Mouse (Mus musculus) Muller cell, postnatal 12 days (primary cell): ENCODE results near the gene Cr2.
"Not testable (repeated sequence)": the region's sequence is repeated elsewhere in the genome, so short reads cannot be mapped to it uniquely, and the experiment has no call there.

Source experiments
- DNase-seq: peaks from one replicate; pipeline ENCODE4 v3.0.0-alpha.2; 2015; ENCODE audit errors: inconsistent ontology term

Cr2 gene

GRCm38 (mm10) chr1:195175980-195176931 lies at the start of gene Cr2:
Gene Cr2 (minus strand): TSS chr1:195176716.
- peak; percentile 70 for DNase-seq

DNA sequence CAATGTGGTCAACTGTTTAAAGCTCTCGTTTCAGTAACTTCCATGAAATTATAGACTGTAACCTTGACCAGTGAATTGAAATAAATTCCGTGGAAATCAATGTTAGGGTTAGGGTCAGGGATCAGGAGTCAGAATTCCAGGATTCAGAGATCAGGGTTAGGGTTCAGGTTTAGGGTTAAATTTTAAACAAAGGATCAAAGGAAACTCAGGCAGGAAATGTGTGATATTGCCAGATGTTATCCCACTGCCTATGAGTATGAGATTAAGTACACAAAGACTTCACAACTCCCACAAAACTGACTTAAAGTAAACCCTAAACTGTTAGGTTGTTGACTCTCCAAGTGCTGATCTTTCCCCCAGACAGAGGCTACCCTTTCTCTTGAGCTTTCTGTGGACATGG lies 45.3 kb upstream of the Cr2 start:
- no peak for DNase-seq

DNA sequence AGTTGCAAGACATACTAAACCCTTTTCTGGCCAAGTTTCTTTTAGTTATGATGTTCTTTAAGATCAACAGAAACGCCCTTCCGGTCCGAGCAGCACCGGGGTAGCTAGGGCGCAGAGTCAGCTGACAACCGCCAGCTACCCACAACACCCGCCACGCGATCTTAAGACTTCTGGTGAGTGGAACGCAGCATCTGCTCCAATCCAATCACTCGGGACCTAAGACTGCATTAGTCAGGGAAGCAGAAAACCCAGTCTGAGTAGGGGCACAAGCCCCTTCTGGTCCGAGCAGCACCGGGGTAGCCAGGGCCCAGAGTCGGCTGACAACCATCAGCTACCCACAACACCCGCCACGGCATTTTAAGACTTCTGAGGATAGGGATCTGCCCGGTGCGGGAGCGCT lies 36.3 kb upstream of the Cr2 start:
- DNase-seq = not testable (repeated sequence)

GRCm38 (mm10) chr1:195184746-195185145 lies 8.2 kb upstream of the Cr2 start:
- no peak for DNase-seq

- DNase-seq = no peak
Observed at GRCm38 (mm10) chr1:195164996-195165755, 11.3 kb downstream of the Cr2 start.

DNA sequence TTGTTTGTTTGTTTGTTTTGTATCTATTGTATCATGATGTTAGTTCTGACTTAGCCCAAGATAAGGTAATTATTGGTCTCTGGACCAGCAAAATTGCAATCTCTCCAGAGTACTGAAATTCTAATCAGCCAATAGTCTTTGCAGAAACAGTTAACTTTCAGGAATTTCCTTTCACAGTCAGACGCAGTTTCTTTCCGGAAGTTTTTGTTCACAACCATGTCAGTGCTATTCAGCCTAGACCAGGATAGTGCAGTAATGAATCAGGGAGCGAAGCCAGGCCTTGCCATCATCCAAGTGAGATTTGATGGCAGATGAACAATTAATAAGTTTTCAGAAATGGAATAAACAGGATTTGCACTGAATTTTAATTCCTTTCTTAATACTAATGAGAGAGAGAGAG lies 44.4 kb downstream of the Cr2 start:
- peak; percentile 47 for DNase-seq

- DNase-seq = no peak
Observed at GRCm38 (mm10) chr1:195131675-195132015, 44.9 kb downstream of the Cr2 start.

DNA sequence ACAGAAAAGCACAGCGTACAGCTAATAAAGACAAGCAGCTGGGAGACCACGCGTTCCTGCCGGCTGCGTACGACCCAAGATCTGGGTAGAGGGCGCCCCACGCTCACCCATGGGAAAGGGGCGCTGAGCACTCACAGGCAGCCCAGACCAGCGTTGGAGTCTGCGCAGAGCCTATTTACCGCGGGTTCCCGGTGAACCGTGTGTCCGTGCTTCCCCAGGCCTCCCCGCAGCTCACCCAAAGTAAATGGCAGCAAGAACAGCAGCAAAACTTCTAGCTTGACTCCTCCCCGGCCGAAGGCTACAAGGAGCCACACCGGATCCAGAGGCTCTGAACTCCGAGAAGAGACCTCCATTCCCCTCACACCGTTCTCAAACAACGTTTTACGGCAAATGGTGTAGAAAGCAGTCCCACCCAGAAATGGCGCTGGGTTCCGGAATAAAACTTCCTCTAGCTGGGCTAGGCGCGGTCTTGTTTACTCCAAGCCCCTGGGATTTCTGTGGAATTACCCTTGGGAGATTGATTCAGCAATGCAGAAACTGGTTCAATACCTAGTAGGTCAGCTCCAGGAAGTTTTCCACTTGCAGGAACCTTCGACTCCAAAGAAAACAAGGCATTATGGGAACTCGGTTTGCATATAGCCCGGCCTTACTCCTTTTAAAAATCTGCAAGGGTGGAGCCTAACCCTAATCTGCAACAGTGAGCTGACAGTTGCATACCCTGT lies 45.4 kb downstream of the Cr2 start, which contains the start of gene Cr1l:
TSS of gene Cr1l (minus strand) at position 634 of the 722 bp plus-strand sequence.
- DNase-seq = peak; percentile 88

- DNase-seq = no peak
Observed at GRCm38 (mm10) chr1:195130479-195130878, 46.0 kb downstream of the Cr2 start.

DNA sequence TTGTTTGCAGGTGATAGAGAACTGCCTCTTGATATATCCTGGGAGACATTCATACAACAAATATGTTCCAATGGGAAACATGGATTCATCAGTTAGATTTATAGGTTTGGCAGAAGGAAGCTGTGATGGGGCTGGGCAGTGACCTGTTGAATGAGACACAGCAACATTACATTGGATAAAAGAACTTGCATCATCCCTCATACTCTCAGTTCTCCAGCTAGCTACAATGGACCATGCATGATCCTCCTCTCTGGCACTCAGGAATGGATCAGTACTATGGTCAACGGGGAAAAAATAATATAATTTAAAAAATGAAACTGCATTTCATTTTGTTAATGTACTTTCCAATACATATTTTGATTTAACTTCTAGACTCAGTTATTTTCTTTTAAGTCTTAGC lies 46.6 kb downstream of the Cr2 start:
- no peak for DNase-seq

DNA sequence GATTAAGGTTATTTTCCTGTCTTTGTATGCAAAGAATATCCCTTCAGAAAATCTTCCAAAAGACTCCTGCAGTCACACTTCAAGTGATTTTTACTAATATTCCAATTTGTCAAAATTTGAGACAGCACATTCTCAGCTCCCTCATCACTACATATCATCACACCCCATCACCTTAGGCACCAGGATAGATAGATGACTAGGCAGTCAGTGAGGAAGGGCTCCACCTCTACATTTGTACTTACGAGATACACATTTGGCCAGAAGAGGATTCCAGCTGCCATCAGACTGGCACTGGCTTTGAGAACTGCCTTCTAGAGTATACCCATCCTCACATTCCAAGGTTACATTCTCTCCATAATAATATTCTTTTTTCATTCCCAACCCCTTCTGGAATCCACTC lies 62.1 kb downstream of the Cr2 start:
- DNase-seq = no peak

- no peak for DNase-seq
Observed at GRCm38 (mm10) chr1:195113621-195114020, 62.9 kb downstream of the Cr2 start.

- no peak for DNase-seq
Observed at GRCm38 (mm10) chr1:195100693-195101092, 75.8 kb downstream of the Cr2 start.

DNA sequence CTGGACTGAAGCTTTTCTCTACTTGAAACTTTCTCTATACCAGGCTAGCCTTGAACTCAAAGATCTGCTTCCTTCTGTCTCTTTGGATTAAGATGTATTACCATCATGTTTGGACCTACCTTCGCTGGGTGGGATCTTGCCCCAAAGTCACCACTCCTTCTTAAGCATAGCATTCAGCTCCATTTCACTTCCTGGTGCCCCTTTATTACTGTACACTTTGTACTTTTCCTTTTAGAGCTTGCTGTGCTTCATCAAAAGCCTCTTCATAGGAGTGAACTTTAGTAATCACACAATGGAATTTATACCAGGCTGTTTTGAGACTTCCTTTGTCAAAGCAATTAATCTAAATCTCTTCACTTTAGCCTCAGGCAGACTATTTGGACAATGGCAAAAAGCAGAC lies 78.5 kb downstream of the Cr2 start:
- DNase-seq = peak; percentile 65

- peak; percentile 90 for DNase-seq
Observed at GRCm38 (mm10) chr1:195092220-195092720, 84.2 kb downstream of the Cr2 start, which contains the start of gene Cd46. Gene Cd46 (minus strand): TSS chr1:195092249.

DNA sequence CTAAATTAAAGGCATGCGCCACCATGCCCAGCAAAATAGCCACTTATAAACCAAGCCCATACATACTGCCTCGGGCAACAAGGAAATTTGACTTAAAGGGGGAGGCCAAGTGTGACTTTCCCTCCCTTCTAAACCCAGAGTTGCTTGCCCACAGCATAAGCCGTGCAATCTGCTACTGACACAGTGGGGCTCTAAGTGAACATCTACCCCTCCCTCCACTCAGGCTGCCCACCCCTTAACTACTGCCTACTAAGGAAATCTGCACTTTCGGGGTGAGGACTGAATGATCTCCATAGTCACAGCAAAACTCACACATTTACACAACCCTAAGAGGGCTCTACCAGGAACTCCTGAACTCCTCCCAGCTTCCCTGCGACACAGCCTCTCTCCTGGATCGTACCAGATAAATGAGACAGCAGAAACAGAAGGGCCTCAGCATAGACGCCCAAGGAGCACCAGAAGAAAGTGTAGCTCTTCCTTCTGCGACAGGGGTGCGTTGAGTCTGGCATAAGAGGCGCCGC lies 84.8 kb downstream of the Cr2 start:
- DNase-seq = no peak
